Mouse (Mus musculus): Measurements from ENCODE around the gene Mrps21. TPM values are rescaled to one million over a fixed set of nuclear protein-coding genes. Genes with fewer than 3 reads are reported as not detected.

Mrps21 gene
- total and polyA plus RNA-seq, 3 experiments: 40.2 to 624 (median 190) TPM

DNA sequence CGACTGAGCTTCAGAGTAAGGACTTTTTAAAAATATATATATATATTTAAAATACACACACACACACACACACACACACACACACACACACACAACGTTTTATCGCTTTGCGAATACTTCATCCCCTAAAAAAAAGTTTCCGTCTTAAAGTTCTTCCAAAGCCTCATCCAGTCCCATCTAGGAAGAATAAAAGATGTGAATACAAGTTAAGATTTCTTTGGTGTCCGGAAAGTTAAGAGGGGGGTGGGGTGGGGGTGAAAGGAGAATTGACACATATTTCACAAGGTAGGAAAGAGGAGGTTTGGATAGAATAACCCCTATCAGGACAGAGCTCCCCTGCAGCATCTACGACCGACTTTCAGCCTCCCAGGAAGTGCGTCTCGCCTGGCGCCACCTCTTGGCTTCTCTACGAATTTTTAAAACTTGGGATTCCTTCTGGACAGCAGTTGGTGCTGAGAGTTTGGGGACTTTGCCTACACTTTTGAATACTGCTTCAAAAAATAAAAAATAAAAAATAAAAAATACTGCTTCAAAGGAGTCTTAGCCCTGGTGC is 34.7 kb upstream of the Mrps21 start:
- peaks cover 67% of the 10 kb centered on the region for H3K27me3 ChIP-seq (ENCODE audit: insufficient read depth, low read length)
- peak; percentile 55 for DNase-seq (ENCODE audit: low spot score)

DNA sequence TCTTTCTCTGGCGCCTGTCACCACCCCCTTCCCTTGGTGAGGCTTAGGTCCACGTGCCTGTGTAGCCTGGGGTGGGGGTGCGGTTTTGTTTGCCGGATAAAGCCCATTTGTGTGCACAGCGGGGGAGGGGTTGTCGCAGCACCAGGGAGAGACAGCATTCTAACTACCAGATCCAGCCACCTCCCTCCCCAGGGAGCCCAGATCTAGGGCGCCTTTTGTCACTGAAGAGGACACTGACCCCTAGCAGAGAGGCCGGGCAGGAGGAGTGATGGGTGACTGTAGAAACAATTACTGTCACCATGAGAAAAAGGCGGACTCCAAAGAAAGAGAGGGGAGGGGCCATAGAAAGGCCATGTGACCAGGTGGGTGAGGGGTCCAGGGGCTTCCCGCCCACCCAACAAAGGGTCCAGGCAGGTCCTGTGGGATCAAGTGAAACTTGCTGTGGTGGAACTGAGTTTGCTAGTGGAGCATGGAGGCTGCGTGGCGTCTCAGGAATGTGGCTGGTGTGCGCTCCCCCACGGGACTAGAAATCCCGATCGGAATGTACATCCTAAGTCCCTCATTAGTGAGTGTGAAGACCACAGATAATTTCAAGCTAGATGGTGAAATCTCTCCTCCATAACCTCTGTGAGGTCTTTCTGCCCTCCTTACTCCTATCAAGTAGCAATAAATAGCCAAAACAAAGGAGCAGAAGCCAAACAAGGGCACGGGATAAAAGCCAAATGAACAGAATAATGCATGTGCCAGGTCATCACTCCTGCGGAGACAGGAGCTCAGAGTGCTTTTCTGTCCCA is 34.0 kb upstream of the Mrps21 start:
- ATAC-seq (ENCODE audit: extremely low read depth, insufficient number of reproducible peaks, low FRiP score, poor library complexity, severe bottlenecking) (no peak), DNase-seq (ENCODE audit: low spot score) (no peak)
- Histone ChIP-seq H3K27me3 (ENCODE audit: insufficient read depth, low read length) (peaks cover 65% of the 10 kb centered on the region), H3K4me1 (ENCODE audit: insufficient read depth, low read depth, low read length) (peaks cover 36% of the 10 kb centered on the region), H3K36me3 (replicated peaks) (no peaks in the 10 kb centered on the region), H3K9me3 (replicated peaks) (no peaks in the 10 kb centered on the region), H3K4me3 (ENCODE audit: low read depth, low read length) (peak overlapping the region; percentile 60; the same call in 1 of the 2 replicates)
- TF ChIP-seq GATA1 (IDR thresholded peaks at IDR 0.05; ENCODE audit: borderline replicate concordance, low read length) (no peak), POLR2AphosphoS5 (IDR thresholded peaks at IDR 0.05; ENCODE audit: insufficient replicate concordance, low read depth, low read length) (no peak), GATA2 (IDR thresholded peaks at IDR 0.05; ENCODE audit: borderline replicate concordance, low read depth, low read length) (no peak), CTCF (IDR thresholded peaks at IDR 0.05; ENCODE audit: low read depth, low read length) (no peak), TAL1 (conservative IDR thresholded peaks at IDR 0.05; ENCODE audit: low read depth, low read length) (no peak)

More for the DNA sequence above, 34.7 kb upstream of the Mrps21 start:
- Histone ChIP-seq H3K9me3 (replicated peaks) (no peaks in the 10 kb centered on the region), H3K4me1 (ENCODE audit: insufficient read depth, low read depth, low read length) (peaks cover 39% of the 10 kb centered on the region), H3K36me3 (replicated peaks) (no peaks in the 10 kb centered on the region), H3K4me3 (ENCODE audit: low read depth, low read length) (no peak overlapping the region; the same call in 1 of the 2 replicates)
- TF ChIP-seq POLR2AphosphoS5 (IDR thresholded peaks at IDR 0.05; ENCODE audit: insufficient replicate concordance, low read depth, low read length) (no peak), TAL1 (conservative IDR thresholded peaks at IDR 0.05; ENCODE audit: low read depth, low read length) (no peak), GATA2 (IDR thresholded peaks at IDR 0.05; ENCODE audit: borderline replicate concordance, low read depth, low read length) (no peak), CTCF (IDR thresholded peaks at IDR 0.05; ENCODE audit: low read depth, low read length) (no peak), GATA1 (IDR thresholded peaks at IDR 0.05; ENCODE audit: borderline replicate concordance, low read length) (no peak)
- ATAC-seq (ENCODE audit: extremely low read depth, insufficient number of reproducible peaks, low FRiP score, poor library complexity, severe bottlenecking): no peak

DNA sequence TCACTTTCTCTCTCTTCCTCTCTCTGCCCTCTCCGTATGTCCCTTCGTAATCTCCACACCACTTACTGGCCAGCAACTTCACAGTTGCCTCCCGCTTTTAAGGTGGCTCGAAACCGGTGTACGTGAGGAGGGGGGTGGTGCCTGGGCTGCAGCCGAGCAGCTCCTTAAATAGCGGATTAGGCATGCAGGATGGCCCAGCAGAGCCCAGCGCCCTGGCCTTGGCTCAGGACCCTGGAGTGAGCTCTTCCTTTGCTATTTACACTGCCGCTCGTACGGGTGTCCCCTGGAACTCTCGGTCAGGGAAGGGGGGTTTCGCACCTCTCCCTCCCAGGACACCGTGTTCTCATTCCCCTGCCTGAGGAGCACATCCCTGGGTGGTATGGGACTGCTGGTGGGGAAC is 33.2 kb upstream of the Mrps21 start, which contains the start of gene Car14:
Gene Car14 (minus strand): TSS at position 124 of the 400 bp plus-strand sequence.
- no peak for ATAC-seq (ENCODE audit: extremely low read depth, insufficient number of reproducible peaks, low FRiP score, poor library complexity, severe bottlenecking)
- peak within 1 kb of the TSS; percentile 60; the same call in 1 of the 2 replicates for H3K4me3 ChIP-seq (ENCODE audit: low read depth, low read length)
- H3K36me3 ChIP-seq (replicated peaks): no peaks in the 10 kb centered on the region
- H3K4me1 ChIP-seq (ENCODE audit: insufficient read depth, low read depth, low read length): peaks cover 34% of the 10 kb centered on the region
- no peak for DNase-seq (ENCODE audit: low spot score)
- no peaks in the 10 kb centered on the region for H3K9me3 ChIP-seq (replicated peaks)
- H3K27me3 ChIP-seq (ENCODE audit: insufficient read depth, low read length): peaks cover 69% of the 10 kb centered on the region
- no peak for TF ChIP-seq POLR2AphosphoS5 (IDR thresholded peaks at IDR 0.05; ENCODE audit: insufficient replicate concordance, low read depth, low read length)
- TF ChIP-seq GATA1 (IDR thresholded peaks at IDR 0.05; ENCODE audit: borderline replicate concordance, low read length): no peak
- no peak for TF ChIP-seq GATA2 (IDR thresholded peaks at IDR 0.05; ENCODE audit: borderline replicate concordance, low read depth, low read length)
- no peak for TF ChIP-seq CTCF (IDR thresholded peaks at IDR 0.05; ENCODE audit: low read depth, low read length)
- TF ChIP-seq TAL1 (conservative IDR thresholded peaks at IDR 0.05; ENCODE audit: low read depth, low read length): no peak

DNA sequence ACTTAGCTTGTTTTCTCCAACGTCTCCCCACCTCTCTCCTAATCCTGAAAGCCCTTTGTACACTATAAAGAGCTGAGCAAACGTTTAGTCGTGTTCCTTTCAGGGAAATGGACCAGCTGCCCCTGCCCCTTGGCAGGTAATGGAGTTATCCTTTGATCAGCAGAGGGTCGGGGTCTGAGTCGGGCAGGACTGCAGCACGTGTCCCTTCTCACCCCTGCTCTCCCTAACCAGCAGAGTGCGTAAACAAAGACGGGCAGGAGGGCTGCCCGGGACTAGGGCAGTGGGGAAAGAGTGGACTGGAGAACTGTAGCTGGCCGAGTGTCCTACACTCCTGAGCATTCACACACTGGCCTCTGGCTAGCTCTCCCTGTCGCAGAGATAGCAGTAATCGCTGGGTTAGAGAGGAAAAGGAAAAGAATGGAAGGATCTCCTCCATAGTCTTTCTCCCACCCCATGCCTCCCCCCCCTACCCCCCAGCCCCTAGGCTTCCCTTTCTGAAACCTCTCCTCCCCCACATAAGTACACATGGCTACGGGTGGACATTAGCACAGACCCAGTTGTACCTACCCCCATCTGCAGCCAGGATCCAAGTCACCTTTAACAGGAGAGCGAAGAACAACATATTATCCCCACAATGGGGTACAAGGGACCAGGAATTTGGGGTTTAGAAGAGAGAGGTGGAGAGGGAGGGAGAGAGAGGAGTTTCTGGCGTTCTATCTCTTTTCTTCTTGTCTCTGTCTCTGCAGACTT is 32.6 kb upstream of the Mrps21 start:
- DNase-seq (ENCODE audit: low spot score) (no peak), ATAC-seq (ENCODE audit: extremely low read depth, insufficient number of reproducible peaks, low FRiP score, poor library complexity, severe bottlenecking) (no peak)
- peaks cover 36% of the 10 kb centered on the region for H3K4me1 ChIP-seq (ENCODE audit: insufficient read depth, low read depth, low read length)
- H3K9me3 ChIP-seq (replicated peaks): no peaks in the 10 kb centered on the region
- H3K36me3 ChIP-seq (replicated peaks): peaks cover 5% of the 10 kb centered on the region
- H3K27me3 ChIP-seq (ENCODE audit: insufficient read depth, low read length): peaks cover 64% of the 10 kb centered on the region
- TF ChIP-seq TAL1 (conservative IDR thresholded peaks at IDR 0.05; ENCODE audit: low read depth, low read length) (no peak), GATA2 (IDR thresholded peaks at IDR 0.05; ENCODE audit: borderline replicate concordance, low read depth, low read length) (no peak)
- H3K4me3 ChIP-seq (ENCODE audit: low read depth, low read length): no peak overlapping the region

DNA sequence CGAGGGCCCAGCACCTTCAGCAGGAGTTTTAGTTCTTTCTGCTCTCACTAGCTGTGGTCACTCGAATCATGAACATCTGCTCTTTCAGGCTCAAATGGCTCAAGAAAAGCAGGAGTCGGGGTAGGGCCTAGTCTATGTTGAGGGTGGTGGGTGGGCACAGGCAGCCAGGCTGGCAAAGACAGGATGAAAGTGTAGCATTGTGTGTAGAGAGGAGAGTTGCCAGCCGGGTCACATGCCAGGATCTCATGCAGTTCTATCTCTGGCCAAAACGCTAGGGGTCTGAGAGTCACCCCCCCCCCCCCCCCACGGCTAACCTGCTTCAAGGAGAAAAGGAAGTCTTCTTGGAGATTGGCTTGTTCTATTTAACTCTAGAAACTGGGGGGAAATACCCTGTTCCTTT is 31.3 kb upstream of the Mrps21 start:
- ATAC-seq (ENCODE audit: extremely low read depth, insufficient number of reproducible peaks, low FRiP score, poor library complexity, severe bottlenecking) (no peak), DNase-seq (ENCODE audit: low spot score) (no peak)
- H3K9me3 ChIP-seq (replicated peaks): no peaks in the 10 kb centered on the region
- peaks cover 17% of the 10 kb centered on the region for H3K36me3 ChIP-seq (replicated peaks)
- no peak overlapping the region for H3K4me3 ChIP-seq (ENCODE audit: low read depth, low read length)
- TF ChIP-seq TAL1 (conservative IDR thresholded peaks at IDR 0.05; ENCODE audit: low read depth, low read length): no peak
- TF ChIP-seq GATA1 (IDR thresholded peaks at IDR 0.05; ENCODE audit: borderline replicate concordance, low read length): no peak
- no peak for TF ChIP-seq GATA2 (IDR thresholded peaks at IDR 0.05; ENCODE audit: borderline replicate concordance, low read depth, low read length)
- no peak for TF ChIP-seq POLR2AphosphoS5 (IDR thresholded peaks at IDR 0.05; ENCODE audit: insufficient replicate concordance, low read depth, low read length)
- TF ChIP-seq CTCF (IDR thresholded peaks at IDR 0.05; ENCODE audit: low read depth, low read length): no peak
- peaks cover 56% of the 10 kb centered on the region for H3K27me3 ChIP-seq (ENCODE audit: insufficient read depth, low read length)
- H3K4me1 ChIP-seq (ENCODE audit: insufficient read depth, low read depth, low read length): peaks cover 38% of the 10 kb centered on the region

DNA sequence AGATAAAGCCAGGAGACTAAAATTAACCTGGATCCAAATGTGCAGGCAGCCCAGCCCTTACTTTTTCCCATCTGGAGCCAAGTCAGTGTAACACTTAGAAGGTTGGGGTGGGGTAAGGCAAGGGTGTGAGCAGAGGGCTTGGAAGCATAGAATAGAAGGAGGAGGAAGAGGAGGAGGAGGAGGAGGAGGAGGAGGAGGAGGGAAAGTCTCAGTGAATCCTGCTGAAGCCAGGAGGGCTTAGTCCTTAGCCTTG is 31.0 kb upstream of the Mrps21 start:
- no peak for ATAC-seq (ENCODE audit: extremely low read depth, insufficient number of reproducible peaks, low FRiP score, poor library complexity, severe bottlenecking)
- Histone ChIP-seq H3K27me3 (ENCODE audit: insufficient read depth, low read length) (peaks cover 55% of the 10 kb centered on the region), H3K36me3 (replicated peaks) (peaks cover 20% of the 10 kb centered on the region), H3K4me1 (ENCODE audit: insufficient read depth, low read depth, low read length) (peaks cover 38% of the 10 kb centered on the region), H3K9me3 (replicated peaks) (no peaks in the 10 kb centered on the region), H3K4me3 (ENCODE audit: low read depth, low read length) (no peak overlapping the region)
- no peak for DNase-seq (ENCODE audit: low spot score)
- no peak for TF ChIP-seq CTCF (IDR thresholded peaks at IDR 0.05; ENCODE audit: low read depth, low read length)
- no peak for TF ChIP-seq GATA2 (IDR thresholded peaks at IDR 0.05; ENCODE audit: borderline replicate concordance, low read depth, low read length)
- no peak for TF ChIP-seq GATA1 (IDR thresholded peaks at IDR 0.05; ENCODE audit: borderline replicate concordance, low read length)
- TF ChIP-seq TAL1 (conservative IDR thresholded peaks at IDR 0.05; ENCODE audit: low read depth, low read length): no peak
